Mouse (Mus musculus) CD8-positive naive resting alpha-beta T cell, adult 2 months (primary cell): ENCODE results near the gene Cyp3a41a.
"Not testable (repeated sequence)": the region's sequence is repeated elsewhere in the genome, so short reads cannot be mapped to it uniquely, and the experiment has no call there.

Source experiments
- DNase-seq, 2 experiments: peaks; one replicate each; pipeline ENCODE4 v3.0.0; 2022; ENCODE audit warnings: low read depth in 2 of 2, low spot score in 2 of 2

Gene Cyp3a41a

DNA sequence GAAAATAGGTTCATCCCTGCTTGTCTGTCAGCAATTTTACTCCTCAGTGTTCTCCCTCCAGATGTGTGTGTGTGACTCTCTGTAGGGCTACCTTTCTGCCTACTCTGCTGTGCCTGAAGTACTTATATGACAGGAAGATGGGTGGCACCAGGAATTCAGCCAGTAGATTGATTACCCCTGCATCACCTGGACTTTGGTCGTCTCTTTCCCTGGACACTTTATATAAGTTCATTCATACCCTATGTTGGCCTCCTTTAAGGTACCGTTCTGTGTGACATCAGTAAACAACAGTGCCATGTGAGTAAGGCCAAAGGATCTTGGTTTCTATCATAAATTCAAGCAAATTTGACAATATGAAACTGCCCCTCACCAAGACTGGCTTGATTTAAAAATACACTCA is at the start of gene Cyp3a41a:
Gene Cyp3a41a, minus strand, starts transcription at position 101 of the 400 bp plus-strand sequence.
- DNase-seq, result not testable (repeated sequence)

GRCm38 (mm10) chr5:145737512-145737911 is 17.6 kb upstream of the Cyp3a41a start:
- not testable (repeated sequence) for DNase-seq

DNA sequence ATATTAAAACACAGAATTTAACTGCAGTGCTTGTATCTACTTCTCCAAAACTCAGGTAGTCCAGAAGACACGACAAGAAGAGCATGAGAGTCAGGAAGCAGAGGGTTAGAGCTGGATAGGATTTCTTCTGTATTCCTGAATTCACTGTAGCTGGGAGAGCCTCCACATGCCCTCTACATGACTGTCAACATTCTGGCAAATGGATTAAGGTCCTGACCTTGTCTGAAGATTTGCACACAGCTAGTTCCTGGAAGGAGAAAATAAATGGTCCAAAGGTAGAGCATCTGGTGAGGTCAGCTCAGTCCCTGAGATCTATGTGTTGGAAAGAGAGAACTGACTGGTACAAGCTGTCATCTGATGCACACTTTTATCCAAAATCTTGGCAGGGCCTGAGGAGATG is 5.6 kb downstream of the Cyp3a41a start:
- DNase-seq, result not testable (repeated sequence)

DNA sequence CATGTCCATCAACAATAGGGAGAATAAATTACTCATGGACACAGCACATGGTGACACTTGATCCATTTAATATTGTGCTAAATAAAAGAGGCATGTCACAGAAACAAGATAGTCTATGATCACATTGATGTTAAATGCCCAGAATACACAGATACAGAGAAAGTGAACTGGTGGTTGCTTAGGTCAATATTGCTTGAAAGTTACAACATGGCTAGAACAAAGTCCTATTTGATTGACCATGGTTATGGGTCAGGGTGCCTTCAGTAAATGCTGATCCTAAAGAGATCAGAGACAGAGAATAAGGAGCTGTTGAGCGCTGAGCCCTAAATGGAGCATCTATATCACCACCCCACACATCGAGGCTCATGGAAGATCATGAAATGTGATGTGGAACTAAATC is 12.6 kb downstream of the Cyp3a41a start:
- DNase-seq, result not testable (repeated sequence)

DNA sequence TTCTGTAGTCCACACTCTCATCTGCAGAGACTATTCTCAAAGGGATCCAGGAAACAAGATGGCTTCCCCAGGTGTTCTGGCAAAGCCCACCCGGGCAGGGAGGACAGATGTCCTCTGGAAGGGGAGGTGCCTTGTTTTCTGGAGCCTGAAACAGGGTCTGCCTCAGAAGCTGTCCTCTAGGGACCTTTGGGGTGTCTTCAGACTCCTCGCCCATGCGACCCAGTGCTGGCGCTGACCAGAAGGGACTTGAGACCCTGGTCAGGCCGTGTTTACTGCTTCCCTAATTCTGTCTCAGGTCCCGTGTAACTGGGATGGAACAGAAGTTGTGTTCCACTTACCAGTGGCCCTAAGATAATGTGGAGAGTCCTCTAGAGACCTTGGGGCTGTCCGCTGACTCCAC is 57.9 kb downstream of the Cyp3a41a start:
- no peak for DNase-seq

GRCm38 (mm10) chr5:145647779-145648178 is 72.2 kb downstream of the Cyp3a41a start:
- DNase-seq, result no peak
